Mouse (Mus musculus): ENCODE data around the gene Dnajc4. TPM values are rescaled to one million over a fixed set of nuclear protein-coding genes. Genes with fewer than 3 reads are reported as not detected.

Dnajc4 gene
- polyA plus RNA-seq (2014; fragmentation: Illumina TruSeq; extraction: RNeasy Lipid Tissue Mini Kit (QIAGEN cat#74804); ENCODE audit: low read depth, low replicate concordance) = not detected

DNA sequence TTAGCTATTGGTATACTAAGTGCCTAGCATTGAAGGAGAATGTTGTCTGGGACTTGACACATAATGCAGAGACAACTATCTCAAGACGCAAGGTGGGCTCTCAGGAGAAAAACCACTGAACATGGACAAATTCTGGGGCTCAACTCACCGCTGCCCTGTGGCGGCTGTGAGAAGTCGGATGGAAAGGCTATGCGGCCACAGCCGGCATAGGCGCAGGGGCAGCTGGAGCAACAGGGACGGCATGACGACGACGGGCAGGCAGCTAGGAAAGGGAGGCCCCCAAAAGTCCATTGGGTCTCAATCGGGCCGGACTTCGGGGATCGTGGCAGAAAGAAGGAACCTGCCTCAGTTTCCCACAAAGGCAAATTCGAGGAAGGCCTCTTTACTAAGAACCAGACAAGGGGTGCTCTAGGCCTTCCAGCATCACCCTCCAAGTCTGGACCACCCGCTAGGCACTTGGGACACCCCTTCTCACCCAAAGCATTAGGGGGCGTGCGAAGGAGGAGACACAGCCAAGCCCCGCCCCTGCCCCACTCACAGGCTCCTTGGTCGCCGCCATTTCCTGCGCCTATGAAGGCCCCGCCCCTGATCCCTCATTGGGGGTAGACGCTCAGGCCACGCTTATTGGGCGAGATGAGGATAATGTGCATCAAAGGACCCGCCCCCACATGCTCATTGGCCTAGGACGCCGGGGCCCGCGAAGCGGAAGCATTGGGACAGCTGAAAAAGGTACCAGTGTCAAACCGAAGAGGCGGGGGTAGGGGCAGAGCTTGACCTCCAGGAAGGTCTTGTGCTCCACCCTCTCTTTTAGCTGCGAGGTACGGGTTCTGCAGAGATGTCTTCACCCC, at the start of gene Dnajc4:
Gene Dnajc4, minus strand, starts transcription at position 562 of the 848 bp plus-strand sequence.

GRCm38 (mm10) chr19:7039841-7040636, 47.7 kb upstream of the Dnajc4 start, which contains the start of gene Stip1:
Gene Stip1 (minus strand): TSS chr19:7039967.

GRCm38 (mm10) chr19:7019191-7019590, 26.8 kb upstream of the Dnajc4 start, which contains the start of gene Fermt3:
Gene Fermt3 (minus strand): TSS chr19:7019469.

GRCm38 (mm10) chr19:6996006-6996405, 3.6 kb upstream of the Dnajc4 start, which contains the start of the genes Nudt22 and Trpt1:
Gene Nudt22 (minus strand): TSS chr19:6996117.
Gene Trpt1 (plus strand): TSS chr19:6996131.

GRCm38 (mm10) chr19:6987061-6987903, 5.1 kb downstream of the Dnajc4 start, which contains the start of gene Vegfb:
Gene Vegfb (minus strand): TSS chr19:6987651.

DNA sequence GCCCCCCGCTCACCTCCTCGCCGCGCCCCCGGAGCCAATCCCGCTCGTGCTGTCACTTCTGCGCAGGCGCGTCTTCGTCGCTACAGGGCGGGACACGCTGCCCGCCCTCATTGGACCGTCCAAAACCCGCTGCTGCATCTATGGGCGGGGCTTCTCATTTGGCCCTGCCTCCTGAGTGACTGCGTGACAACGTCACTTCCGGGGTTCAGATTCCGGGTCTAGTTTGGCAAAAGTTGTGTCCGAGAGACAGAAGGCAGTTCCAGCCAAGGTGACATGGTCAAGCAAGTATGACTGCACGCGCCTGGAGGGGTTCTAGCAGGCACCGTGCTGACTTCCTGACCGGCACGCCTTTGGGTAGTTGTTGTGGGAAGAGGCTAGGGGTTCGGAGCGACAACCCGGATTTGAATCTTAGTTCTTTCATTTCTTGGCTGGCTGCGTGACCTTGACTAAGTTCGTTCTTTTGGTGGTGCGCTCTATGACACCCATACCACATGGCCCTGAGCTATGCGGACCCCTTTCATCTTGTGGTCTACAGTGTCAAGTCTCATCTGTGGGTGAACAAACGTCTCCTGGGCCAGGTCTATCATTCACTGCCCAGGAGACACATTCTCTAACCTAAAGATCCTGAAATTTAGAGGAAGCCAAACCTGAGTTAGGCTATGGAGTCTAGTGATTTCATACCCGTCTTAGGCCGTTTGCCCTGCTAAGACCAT, 11.8 kb downstream of the Dnajc4 start, which contains the start of gene Fkbp2:
Gene Fkbp2, minus strand, starts transcription at position 121 of the 713 bp plus-strand sequence.

DNA sequence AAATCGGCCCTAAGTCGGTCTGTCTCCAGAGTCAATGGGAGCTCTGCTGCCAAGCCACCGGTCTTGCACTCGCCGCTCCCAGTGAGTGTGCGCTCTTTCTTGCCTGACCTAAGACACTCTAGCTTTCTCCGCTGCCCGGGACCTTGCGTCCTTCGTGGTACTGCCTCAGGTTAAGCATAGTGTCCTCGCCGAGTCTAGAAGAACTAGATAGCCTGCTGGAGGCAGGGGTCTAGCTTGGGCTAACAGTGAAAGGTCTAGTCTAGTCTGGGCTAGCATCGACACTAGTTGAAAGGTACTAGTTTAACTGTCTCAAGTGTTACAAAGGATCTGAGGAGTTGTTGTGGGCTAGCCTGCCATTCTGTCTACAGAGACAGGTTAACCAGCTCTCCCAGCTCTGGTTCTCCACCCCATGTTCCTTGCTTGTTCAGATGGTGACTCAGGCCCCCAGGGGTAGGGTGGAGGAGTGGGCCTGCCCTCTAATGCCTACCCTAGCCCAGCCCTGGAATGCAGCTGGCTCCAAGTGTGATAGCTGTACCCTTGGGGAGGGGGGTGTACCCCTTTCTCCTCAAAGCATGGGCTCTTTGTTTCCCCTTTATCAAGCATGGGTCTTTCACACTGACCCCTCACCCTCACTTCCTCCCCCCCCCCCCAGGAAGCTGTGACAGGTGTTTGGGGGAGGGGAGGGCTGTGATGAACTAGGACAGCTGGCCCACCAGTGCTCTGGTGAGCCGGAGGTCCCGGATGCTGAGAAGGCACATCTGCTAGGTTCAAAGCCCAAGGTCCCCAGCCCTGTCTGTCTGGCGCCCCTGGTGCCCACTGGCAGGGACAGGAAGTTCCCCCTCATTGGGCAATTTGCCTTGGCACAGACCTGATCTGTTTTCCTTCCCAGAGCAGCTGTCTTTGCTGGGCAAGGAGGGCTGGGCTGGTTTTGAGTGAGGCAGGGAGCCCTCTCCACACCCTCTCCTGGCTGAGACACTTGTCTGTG, 16.5 kb downstream of the Dnajc4 start, which contains the start of gene Plcb3:
Gene Plcb3, minus strand, starts transcription at position 934 of the 985 bp plus-strand sequence.

GRCm38 (mm10) chr19:6974211-6975205, 17.9 kb downstream of the Dnajc4 start, which contains the start of gene Ppp1r14b:
Gene Ppp1r14b (plus strand): TSS chr19:6974968.

GRCm38 (mm10) chr19:6942249-6942691, 50.1 kb downstream of the Dnajc4 start, which contains the start of gene Gpr137:
Gene Gpr137 (minus strand): TSS chr19:6942480.

DNA sequence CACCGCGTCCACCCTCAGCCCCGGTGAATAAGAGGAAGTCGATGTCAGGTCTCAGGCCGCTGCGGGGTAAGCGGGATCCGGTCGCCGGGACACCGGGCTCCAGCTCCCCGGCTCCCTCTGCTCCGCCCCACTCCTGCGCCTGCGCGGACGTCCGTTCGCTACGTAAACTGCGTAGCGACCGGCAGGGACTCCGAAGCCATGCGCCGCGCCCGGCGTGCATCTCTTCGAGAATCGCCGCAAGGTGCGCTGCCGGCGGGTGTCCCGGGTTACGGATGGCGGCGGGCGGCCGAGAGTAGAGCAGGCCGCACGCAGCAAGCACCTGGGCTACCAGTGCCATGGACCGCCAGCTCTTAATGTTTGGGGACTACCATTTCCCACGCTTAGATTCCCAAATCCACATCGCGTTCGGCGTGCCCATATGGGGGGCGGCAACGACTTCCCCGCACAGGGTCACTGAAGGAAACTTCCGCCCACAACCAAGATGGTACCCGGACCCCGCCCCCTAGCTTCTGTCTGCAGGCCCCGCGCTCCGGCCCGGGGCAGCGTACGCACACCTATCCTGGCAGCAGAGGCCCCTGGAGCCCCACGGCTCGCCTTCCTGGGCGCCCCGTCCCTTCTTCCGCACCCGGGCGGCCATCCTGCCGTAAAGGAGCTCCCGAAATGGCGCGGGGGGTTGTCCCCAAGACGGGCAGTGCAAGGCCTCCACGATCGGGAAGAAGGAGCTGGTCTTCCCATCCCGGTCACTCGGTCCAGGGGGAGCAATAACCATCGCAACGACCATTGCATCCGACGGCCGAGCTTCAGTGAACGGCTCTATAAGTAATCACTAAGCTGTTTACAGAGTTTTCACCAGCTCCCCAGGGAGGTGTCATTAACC, 50.8 kb downstream of the Dnajc4 start, which contains the start of gene Bad:
Gene Bad, plus strand, starts transcription at position 490 of the 877 bp plus-strand sequence.

Other genes with a start within 250 kb of the Dnajc4 start
- not detected for gene Rps6ka4, start 151.9 kb downstream of the Dnajc4 start, polyA plus RNA-seq (2014; fragmentation: Illumina TruSeq; extraction: RNeasy Lipid Tissue Mini Kit (QIAGEN cat#74804); ENCODE audit: low read depth, low replicate concordance)
- gene Ccdc88b, start 134.4 kb downstream of the Dnajc4 start, polyA plus RNA-seq (2014; fragmentation: Illumina TruSeq; extraction: RNeasy Lipid Tissue Mini Kit (QIAGEN cat#74804); ENCODE audit: low read depth, low replicate concordance) = not detected
- gene Trmt112, start 82.9 kb downstream of the Dnajc4 start, polyA plus RNA-seq (2014; fragmentation: Illumina TruSeq; extraction: RNeasy Lipid Tissue Mini Kit (QIAGEN cat#74804); ENCODE audit: low read depth, low replicate concordance) = 17.5 TPM
- 192 TPM for gene Prdx5, start 82.5 kb downstream of the Dnajc4 start, polyA plus RNA-seq (2014; fragmentation: Illumina TruSeq; extraction: RNeasy Lipid Tissue Mini Kit (QIAGEN cat#74804); ENCODE audit: low read depth, low replicate concordance)
- gene Esrra, start 70.8 kb downstream of the Dnajc4 start, polyA plus RNA-seq (2014; fragmentation: Illumina TruSeq; extraction: RNeasy Lipid Tissue Mini Kit (QIAGEN cat#74804); ENCODE audit: low read depth, low replicate concordance) = 2.4 TPM
- gene Catsperz, start 67.2 kb downstream of the Dnajc4 start, polyA plus RNA-seq (2014; fragmentation: Illumina TruSeq; extraction: RNeasy Lipid Tissue Mini Kit (QIAGEN cat#74804); ENCODE audit: low read depth, low replicate concordance) = not detected
- not detected for gene Kcnk4, start 58.1 kb downstream of the Dnajc4 start, polyA plus RNA-seq (2014; fragmentation: Illumina TruSeq; extraction: RNeasy Lipid Tissue Mini Kit (QIAGEN cat#74804); ENCODE audit: low read depth, low replicate concordance)
- 1.1 TPM for gene Bad, start 50.7 kb downstream of the Dnajc4 start, polyA plus RNA-seq (2014; fragmentation: Illumina TruSeq; extraction: RNeasy Lipid Tissue Mini Kit (QIAGEN cat#74804); ENCODE audit: low read depth, low replicate concordance)
- gene Gpr137, start 50.1 kb downstream of the Dnajc4 start, polyA plus RNA-seq (2014; fragmentation: Illumina TruSeq; extraction: RNeasy Lipid Tissue Mini Kit (QIAGEN cat#74804); ENCODE audit: low read depth, low replicate concordance) = not detected
- 4.0 TPM for gene Ppp1r14b, start 17.6 kb downstream of the Dnajc4 start, polyA plus RNA-seq (2014; fragmentation: Illumina TruSeq; extraction: RNeasy Lipid Tissue Mini Kit (QIAGEN cat#74804); ENCODE audit: low read depth, low replicate concordance)
- 1.8 TPM for gene Plcb3, start 16.1 kb downstream of the Dnajc4 start, polyA plus RNA-seq (2014; fragmentation: Illumina TruSeq; extraction: RNeasy Lipid Tissue Mini Kit (QIAGEN cat#74804); ENCODE audit: low read depth, low replicate concordance)
- gene Fkbp2, start 12.1 kb downstream of the Dnajc4 start, polyA plus RNA-seq (2014; fragmentation: Illumina TruSeq; extraction: RNeasy Lipid Tissue Mini Kit (QIAGEN cat#74804); ENCODE audit: low read depth, low replicate concordance) = 13.6 TPM
- 10.3 TPM for gene Vegfb, start 4.9 kb downstream of the Dnajc4 start, polyA plus RNA-seq (2014; fragmentation: Illumina TruSeq; extraction: RNeasy Lipid Tissue Mini Kit (QIAGEN cat#74804); ENCODE audit: low read depth, low replicate concordance)
- gene Nudt22, start 3.5 kb upstream of the Dnajc4 start, polyA plus RNA-seq (2014; fragmentation: Illumina TruSeq; extraction: RNeasy Lipid Tissue Mini Kit (QIAGEN cat#74804); ENCODE audit: low read depth, low replicate concordance) = not detected
- gene Trpt1, start 3.6 kb upstream of the Dnajc4 start, polyA plus RNA-seq (2014; fragmentation: Illumina TruSeq; extraction: RNeasy Lipid Tissue Mini Kit (QIAGEN cat#74804); ENCODE audit: low read depth, low replicate concordance) = not detected
- gene Fermt3, start 26.9 kb upstream of the Dnajc4 start, polyA plus RNA-seq (2014; fragmentation: Illumina TruSeq; extraction: RNeasy Lipid Tissue Mini Kit (QIAGEN cat#74804); ENCODE audit: low read depth, low replicate concordance) = not detected
- gene Stip1, start 47.4 kb upstream of the Dnajc4 start, polyA plus RNA-seq (2014; fragmentation: Illumina TruSeq; extraction: RNeasy Lipid Tissue Mini Kit (QIAGEN cat#74804); ENCODE audit: low read depth, low replicate concordance) = 47.9 TPM
- gene Macrod1, start 64.2 kb upstream of the Dnajc4 start, polyA plus RNA-seq (2014; fragmentation: Illumina TruSeq; extraction: RNeasy Lipid Tissue Mini Kit (QIAGEN cat#74804); ENCODE audit: low read depth, low replicate concordance) = 3.9 TPM
- 5.8 TPM for gene Flrt1, start 113.2 kb upstream of the Dnajc4 start, polyA plus RNA-seq (2014; fragmentation: Illumina TruSeq; extraction: RNeasy Lipid Tissue Mini Kit (QIAGEN cat#74804); ENCODE audit: low read depth, low replicate concordance)
- 21.5 TPM for gene Otub1, start 213.7 kb upstream of the Dnajc4 start, polyA plus RNA-seq (2014; fragmentation: Illumina TruSeq; extraction: RNeasy Lipid Tissue Mini Kit (QIAGEN cat#74804); ENCODE audit: low read depth, low replicate concordance)
- gene Cox8a, start 225.0 kb upstream of the Dnajc4 start, polyA plus RNA-seq (2014; fragmentation: Illumina TruSeq; extraction: RNeasy Lipid Tissue Mini Kit (QIAGEN cat#74804); ENCODE audit: low read depth, low replicate concordance) = 184 TPM
- 10.4 TPM for gene Naa40, start 248.6 kb upstream of the Dnajc4 start, polyA plus RNA-seq (2014; fragmentation: Illumina TruSeq; extraction: RNeasy Lipid Tissue Mini Kit (QIAGEN cat#74804); ENCODE audit: low read depth, low replicate concordance)

All from kidney, adult 10 weeks (tissue).